Mouse (Mus musculus) E14TG2a.4 (cell line): ENCODE data around the gene Ppp2r2d.

ENCODE experiments used
- CTCF ChIP-seq: conservative IDR thresholded peaks from 2 replicates; pipeline ENCODE4 v1.5.1; 2014; ENCODE audit warnings: low read length
- NANOG ChIP-seq: IDR thresholded peaks from 2 replicates; pipeline ENCODE4 v1.6.1; 2014; ENCODE audit warnings: borderline replicate concordance, low read length, mixed read lengths

- no peak for TF ChIP-seq CTCF
- no peak for TF ChIP-seq NANOG
Measured at GRCm38 (mm10) chr7:138853417-138854031, 7.6 kb downstream of the Ppp2r2d start.
